Mouse (Mus musculus) heart, postnatal 0 days (tissue): Measurements from ENCODE around the gene Tnrc6a. TPM values are rescaled to one million over a fixed set of nuclear protein-coding genes. Genes with fewer than 3 reads are reported as not detected.

Experiments
- ATAC-seq: fragments of 200-750 bp; cut with Nextera tagmentation; 2 replicates; pipeline ENCODE4 v1.8.0; 2017; ENCODE audit warnings: low read depth, moderate number of reproducible peaks, moderate library complexity; ENCODE audit not compliant: insufficient read depth
- DNase-seq: peaks from one replicate; pipeline ENCODE4 v3.0.0-alpha.2; 2016; ENCODE audit warnings: low spot score
- H3K27ac ChIP-seq: fragments of 300-500 bp; sonication (generic); 2 replicates; pipeline ENCODE4 v1.5.1; 2014; ENCODE audit warnings: low read depth, mild to moderate bottlenecking
- H3K27me3 ChIP-seq: fragments of 300-500 bp; sonication (generic); 2 replicates; pipeline ENCODE4 v1.6.1; 2014; ENCODE audit warnings: low read length, mixed read lengths; ENCODE audit not compliant: control insufficient read depth, insufficient read depth
- H3K36me3 ChIP-seq: fragments of 300-500 bp; sonication (generic); replicated peaks from 2 replicates; pipeline ENCODE4 v1.6.1; 2014; ENCODE audit warnings: low read length, mixed read lengths; ENCODE audit not compliant: control insufficient read depth, insufficient read depth
- H3K4me1 ChIP-seq: fragments of 300-500 bp; sonication (generic); 2 replicates; pipeline ENCODE4 v1.6.1; 2014; ENCODE audit warnings: antibody characterized with exemption; ENCODE audit not compliant: control insufficient read depth, insufficient read depth
- H3K4me2 ChIP-seq: fragments of 300-500 bp; sonication (generic); 2 replicates; pipeline ENCODE4 v1.6.1; 2014; ENCODE audit warnings: low read depth, mild to moderate bottlenecking, low read length, moderate library complexity
- H3K4me3 ChIP-seq: fragments of 300-500 bp; sonication (generic); 2 replicates; pipeline ENCODE4 v1.5.1; 2014; ENCODE audit warnings: low read depth, low read length
- H3K9ac ChIP-seq: fragments of 300-500 bp; sonication (generic); replicated peaks from 2 replicates; pipeline ENCODE4 v1.6.1; 2014; ENCODE audit warnings: low read depth, low read length, mixed read lengths
- H3K9me3 ChIP-seq: fragments of 300-500 bp; sonication (generic); replicated peaks from 2 replicates; pipeline ENCODE4 v1.6.1; 2016; ENCODE audit warnings: low read length; ENCODE audit not compliant: control insufficient read depth
- CTCF ChIP-seq: IDR thresholded peaks from 2 replicates; pipeline ENCODE4 v1.5.1; 2016; ENCODE audit warnings: antibody characterized with exemption, control low read depth, low read depth
- EP300 ChIP-seq: IDR thresholded peaks from 2 replicates; pipeline ENCODE4 v1.6.1; 2016; ENCODE audit warnings: antibody characterized with exemption, low read depth
- WGBS: fragments of 180-500 bp; shearing (Covaris S2); extraction: QIAGEN DNeasy Blood & Tissue Kit; methylation state at CpG from one replicate; pipeline ENCODE4 v1.1.7; 2014; 5-methylcytosine and 5-hydroxymethylcytosine counted together
- polyA plus RNA-seq: library from polyadenylated mRNA; unstranded; fragments of >200 nt; fragmentation: Nextera tagmentation; extraction: Ambion mirVana; gene quantifications from 2 replicates; pipeline ENCODE4 v1.2.1, GENCODE M21; 2015
- total RNA-seq: library from RNA; depleted of rRNA; stranded (reverse); fragments of >200 nt; gene quantifications from 2 replicates; pipeline ENCODE4 v1.2.3, GENCODE M21; 2014; ENCODE audit warnings: low replicate concordance

Gene Tnrc6a
- total and polyA plus RNA-seq, 2 experiments from 2014 or later = 33.6 to 41.4 TPM

GRCm38 (mm10) chr7:123148935-123149334 lies 25.2 kb downstream of the Tnrc6a start:
- Histone ChIP-seq H3K4me2 (no peak overlapping the region), H3K9ac (no peak overlapping the region), H3K4me3 (no peak overlapping the region), H3K9me3 (no peaks in the 10 kb centered on the region), H3K27me3 (no peaks in the 10 kb centered on the region), H3K36me3 (peaks cover 37% of the 10 kb centered on the region), H3K4me1 (no peaks in the 10 kb centered on the region), H3K27ac (no peak overlapping the region)
- TF ChIP-seq CTCF (no peak), EP300 (no peak)
- no peak for DNase-seq
- no peak for ATAC-seq
- 65% methylated on average over 9 of the region's 9 CpGs for WGBS

GRCm38 (mm10) chr7:123162346-123162745 lies 38.7 kb downstream of the Tnrc6a start:
- H3K4me3 ChIP-seq = no peak overlapping the region
- H3K9me3 ChIP-seq = no peaks in the 10 kb centered on the region
- no peak overlapping the region for H3K9ac ChIP-seq
- no peaks in the 10 kb centered on the region for H3K27me3 ChIP-seq
- peaks cover 10% of the 10 kb centered on the region; the same call in 1 of the 2 replicates for H3K4me1 ChIP-seq
- peak overlapping the region; percentile 3; the same call in 1 of the 2 replicates for H3K4me2 ChIP-seq
- 0 out of 2 replicates have a peak overlapping the region, but pooled peaks have one; percentile 2 for H3K27ac ChIP-seq
- peak; percentile 79 for ATAC-seq
- peaks cover 50% of the 10 kb centered on the region for H3K36me3 ChIP-seq
- peak; percentile 55 for DNase-seq
- WGBS = 23% methylated on average over 10 of the region's 10 CpGs
- TF ChIP-seq CTCF (no peak), EP300 (no peak)

DNA sequence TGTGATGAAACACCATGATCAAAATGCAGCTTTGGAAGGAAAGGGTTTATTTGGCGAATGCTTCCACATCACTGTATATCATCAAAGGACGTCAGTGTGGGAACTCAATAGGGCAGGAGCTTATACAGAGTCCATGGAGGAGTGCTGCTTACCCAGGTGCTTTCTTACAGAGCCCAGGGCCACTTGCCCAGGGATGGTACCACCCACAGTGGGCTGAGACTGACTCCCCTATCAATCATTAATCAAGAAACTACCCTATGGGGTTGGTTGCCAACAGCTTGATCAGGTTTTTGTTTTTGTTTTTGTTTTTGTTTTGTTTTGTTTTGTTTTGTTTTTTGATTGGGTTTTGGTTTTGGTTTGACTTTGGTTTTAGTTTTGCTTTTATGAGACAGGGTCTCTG lies 43.8 kb downstream of the Tnrc6a start:
- Histone ChIP-seq H3K4me1 (peaks cover 6% of the 10 kb centered on the region; the same call in 1 of the 2 replicates), H3K4me3 (no peak overlapping the region), H3K9ac (no peak overlapping the region), H3K9me3 (no peaks in the 10 kb centered on the region), H3K27ac (no peak overlapping the region), H3K27me3 (no peaks in the 10 kb centered on the region), H3K36me3 (peaks cover 90% of the 10 kb centered on the region), H3K4me2 (no peak overlapping the region)
- ATAC-seq (no peak), DNase-seq (no peak)
- 94% methylated on average over 2 of the region's 2 CpGs for WGBS
- no peak for TF ChIP-seq EP300
- no peak for TF ChIP-seq CTCF

- H3K4me2 ChIP-seq = no peak overlapping the region
- no peaks in the 10 kb centered on the region for H3K27me3 ChIP-seq
- TF ChIP-seq CTCF (no peak), EP300 (no peak)
- ATAC-seq (no peak), DNase-seq (no peak)
- H3K36me3 ChIP-seq = peaks cover 89% of the 10 kb centered on the region
- no peaks in the 10 kb centered on the region for H3K9me3 ChIP-seq
- H3K27ac ChIP-seq = no peak overlapping the region
- H3K9ac ChIP-seq = no peak overlapping the region
- H3K4me1 ChIP-seq = no peaks in the 10 kb centered on the region
- H3K4me3 ChIP-seq = no peak overlapping the region
- WGBS = 90% methylated on average over 2 of the region's 2 CpGs
Measured at GRCm38 (mm10) chr7:123169618-123170017, 45.9 kb downstream of the Tnrc6a start.

GRCm38 (mm10) chr7:123172101-123172500 lies 48.4 kb downstream of the Tnrc6a start:
- ATAC-seq = peak; percentile 33; the same call in 1 of the 2 replicates
- Histone ChIP-seq H3K4me2 (no peak overlapping the region), H3K36me3 (peaks cover 95% of the 10 kb centered on the region), H3K4me3 (no peak overlapping the region), H3K9me3 (no peaks in the 10 kb centered on the region), H3K27ac (no peak overlapping the region), H3K9ac (no peak overlapping the region), H3K27me3 (no peaks in the 10 kb centered on the region), H3K4me1 (no peaks in the 10 kb centered on the region)
- WGBS = 53% methylated on average over 5 of the region's 5 CpGs
- no peak for DNase-seq
- no peak for TF ChIP-seq CTCF
- no peak for TF ChIP-seq EP300

- H3K27me3 ChIP-seq = no peaks in the 10 kb centered on the region
- H3K9me3 ChIP-seq = no peaks in the 10 kb centered on the region
- H3K9ac ChIP-seq = no peak overlapping the region
- TF ChIP-seq EP300 (no peak), CTCF (no peak)
- H3K4me1 ChIP-seq = no peaks in the 10 kb centered on the region
- peaks cover 92% of the 10 kb centered on the region for H3K36me3 ChIP-seq
- no peak overlapping the region for H3K4me3 ChIP-seq
- H3K4me2 ChIP-seq = no peak overlapping the region
- no peak overlapping the region for H3K27ac ChIP-seq
- no peak for DNase-seq
- no peak for ATAC-seq
Measured at GRCm38 (mm10) chr7:123177215-123177614, 53.5 kb downstream of the Tnrc6a start.
